Mouse (Mus musculus) CH12.LX (cell line): ENCODE results near the gene Fbxl18. TPM values are rescaled to one million over a fixed set of nuclear protein-coding genes. Genes with fewer than 3 reads are reported as not detected.

ENCODE experiments used
- DNase-seq: peaks from one replicate; pipeline ENCODE4 v3.0.0-alpha.2; 2013; ENCODE audit errors: extremely low read depth
- H3K27ac ChIP-seq: 2 replicates; pipeline ENCODE4 v1.5.1; 2012; ENCODE audit warnings: low read depth, mild to moderate bottlenecking, control low read depth, moderate library complexity; ENCODE audit not compliant: insufficient read depth
- H3K27me3 ChIP-seq: replicated peaks from 2 replicates; pipeline ENCODE3; 2012; ENCODE audit warnings: inconsistent platforms
- H3K36me3 ChIP-seq, 2 experiments: replicated peaks in 1 of 2; 2 replicates each; pipeline versions ENCODE3 to v1.6.1; 2012; ENCODE audit warnings: inconsistent platforms in 1 of 2, low read length in 1 of 2, mild to moderate bottlenecking in 1 of 2, mixed read lengths in 1 of 2, moderate library complexity in 1 of 2; ENCODE audit not compliant: control insufficient read depth in 1 of 2, insufficient read depth in 1 of 2
- H3K4me1 ChIP-seq, 2 experiments: 2 replicates each; pipeline ENCODE4 v1.6.1; 2012; ENCODE audit warnings: inconsistent platforms in 1 of 2, moderate library complexity in 1 of 2; ENCODE audit not compliant: insufficient read depth in 2 of 2, control insufficient read depth in 1 of 2
- H3K4me2 ChIP-seq: 2 replicates; pipeline ENCODE4 v1.6.1; 2012; ENCODE audit warnings: low read depth, mild to moderate bottlenecking, control low read depth; ENCODE audit not compliant: poor library complexity, insufficient read depth, severe bottlenecking
- H3K4me3 ChIP-seq, 3 experiments: fragments of 150-350 bp in 1 of 3; sonication (generic) in 1 of 3; replicated peaks in 1 of 3; 2 replicates each; pipeline versions ENCODE3 to v1.5.1; 2011 to 2012; ENCODE audit warnings: low read depth in 2 of 3, low read length in 2 of 3, mild to moderate bottlenecking in 2 of 3, moderate library complexity in 2 of 3, control low read depth in 1 of 3, improper control_type of control experiment in 1 of 3, inconsistent platforms in 1 of 3, mixed read lengths in 1 of 3; ENCODE audit not compliant: poor library complexity in 1 of 3
- H3K79me2 ChIP-seq: replicated peaks from 2 replicates; pipeline ENCODE4 v1.6.1; 2012; ENCODE audit warnings: mild to moderate bottlenecking, moderate library complexity; ENCODE audit not compliant: control insufficient read depth, poor library complexity, insufficient read depth, severe bottlenecking; ENCODE audit errors: extremely low read depth
- H3K9ac ChIP-seq: 2 replicates; pipeline ENCODE4 v1.6.1; 2012; ENCODE audit warnings: low read depth, mild to moderate bottlenecking, control low read depth, moderate library complexity; ENCODE audit not compliant: insufficient read depth
- H3K9me3 ChIP-seq: replicated peaks from 2 replicates; pipeline ENCODE3; 2012; ENCODE audit warnings: low read length, inconsistent platforms, mixed read lengths
- BHLHE40 ChIP-seq: IDR thresholded peaks from 2 replicates; pipeline ENCODE4 v1.6.1; 2011; ENCODE audit warnings: mild to moderate bottlenecking, low read depth, low read length, improper control_type of control experiment
- CHD2 ChIP-seq: IDR thresholded peaks from 2 replicates; pipeline ENCODE4 v1.6.1; 2011; ENCODE audit warnings: low read length, improper control_type of control experiment
- E2F4 ChIP-seq: IDR thresholded peaks from 2 replicates; pipeline ENCODE4 v1.6.1; 2011; ENCODE audit warnings: low read depth, low read length, improper control_type of control experiment; ENCODE audit not compliant: insufficient replicate concordance
- ETS1 ChIP-seq: conservative IDR thresholded peaks from 2 replicates; pipeline ENCODE4 v1.6.1; 2012; ENCODE audit warnings: low read depth, mild to moderate bottlenecking, inconsistent platforms, low read length, improper control_type of control experiment, moderate library complexity
- IRF4 ChIP-seq: IDR thresholded peaks from 2 replicates; pipeline ENCODE4 v1.6.1; 2014; ENCODE audit warnings: low read depth, mild to moderate bottlenecking, inconsistent platforms, low read length, improper control_type of control experiment
- JUN ChIP-seq: IDR thresholded peaks from 2 replicates; pipeline ENCODE4 v1.6.1; 2011; ENCODE audit warnings: low read depth, mild to moderate bottlenecking, low read length, improper control_type of control experiment, moderate library complexity; ENCODE audit not compliant: insufficient read depth
- MAX ChIP-seq: IDR thresholded peaks from 2 replicates; pipeline ENCODE4 v1.6.1; 2011; ENCODE audit warnings: low read length, improper control_type of control experiment
- MAZ ChIP-seq: IDR thresholded peaks from 2 replicates; pipeline ENCODE4 v1.6.1; 2012; ENCODE audit warnings: low read depth, mild to moderate bottlenecking, inconsistent platforms, low read length, improper control_type of control experiment, moderate library complexity
- MYC ChIP-seq: IDR thresholded peaks from 2 replicates; pipeline ENCODE4 v1.6.1; 2011; ENCODE audit warnings: low read depth, mild to moderate bottlenecking, improper control_type of control experiment, low read length
- NELFE ChIP-seq: IDR thresholded peaks from 2 replicates; pipeline ENCODE4 v1.6.1; 2011; ENCODE audit warnings: low read depth, low read length, improper control_type of control experiment
- NRF1 ChIP-seq: IDR thresholded peaks from 2 replicates; pipeline ENCODE4 v1.6.1; 2014; ENCODE audit warnings: low read depth, mild to moderate bottlenecking, inconsistent platforms, low read length, improper control_type of control experiment, moderate library complexity
- PAX5 ChIP-seq: IDR thresholded peaks from 2 replicates; pipeline ENCODE4 v1.6.1; 2012; ENCODE audit warnings: low read length, inconsistent platforms, mixed read lengths
- RCOR1 ChIP-seq: conservative IDR thresholded peaks from 2 replicates; pipeline ENCODE4 v1.6.1; 2012; ENCODE audit warnings: low read depth, mild to moderate bottlenecking, inconsistent platforms, low read length, improper control_type of control experiment
- SMC3 ChIP-seq: IDR thresholded peaks from 2 replicates; pipeline ENCODE4 v1.6.1; 2011; ENCODE audit warnings: low read depth, low read length, improper control_type of control experiment
- TBP ChIP-seq: conservative IDR thresholded peaks from 2 replicates; pipeline ENCODE4 v1.6.1; 2011; ENCODE audit warnings: low read depth, low read length, improper control_type of control experiment
- TCF12 ChIP-seq: IDR thresholded peaks from 2 replicates; pipeline ENCODE4 v1.6.1; 2014; ENCODE audit warnings: low read depth, mild to moderate bottlenecking, inconsistent platforms, low read length, improper control_type of control experiment
- USF1 ChIP-seq: IDR thresholded peaks from 2 replicates; pipeline ENCODE4 v1.6.1; 2014; ENCODE audit warnings: low read depth, mild to moderate bottlenecking, inconsistent platforms, low read length, improper control_type of control experiment
- USF2 ChIP-seq: conservative IDR thresholded peaks from 2 replicates; pipeline ENCODE4 v1.6.1; 2011; ENCODE audit warnings: low read depth, low read length, improper control_type of control experiment
- ZKSCAN1 ChIP-seq: IDR thresholded peaks from 2 replicates; pipeline ENCODE4 v1.6.1; 2012; ENCODE audit warnings: low read depth, inconsistent platforms, low read length, improper control_type of control experiment, borderline replicate concordance
- ZMIZ1 ChIP-seq: IDR thresholded peaks from 2 replicates; pipeline ENCODE4 v1.6.1; 2012; ENCODE audit warnings: low read depth, mild to moderate bottlenecking, inconsistent platforms, low read length, improper control_type of control experiment
- ZNF384 ChIP-seq: IDR thresholded peaks from 2 replicates; pipeline ENCODE4 v1.6.1; 2012; ENCODE audit warnings: low read depth, low read length, improper control_type of control experiment, inconsistent platforms
- dilution Hi-C: fragments of 300-500 bp; cut with MboI; formaldehyde crosslinking; loops from 2 replicates; pipeline ENCODE4 v1.14.3; 2020; ENCODE audit warnings: low sequenced_read_pairs; ENCODE audit not compliant: extremely low pct_unique_long_range_greater_than_20kb, extremely low pct_ligation_motif_present
- in situ Hi-C: fragments of 300-500 bp; cut with MboI; formaldehyde crosslinking; loops from 3 replicates; pipeline ENCODE4 v1.14.3; 2019; ENCODE audit warnings: low sequenced_read_pairs, low pct_ligation_motif_present, low pct_unique_long_range_greater_than_20kb, mixed read lengths
- polyA plus RNA-seq: library from polyadenylated mRNA; unstranded; fragments of >175 nt; gene quantifications from 2 replicates; pipeline ENCODE4 v1.2.1, GENCODE M21; 2012; ENCODE audit warnings: low read depth; ENCODE audit not compliant: insufficient read length
- total RNA-seq, 2 experiments: library from RNA; depleted of rRNA; stranded (reverse); fragments of 300-350 nt in 1 of 2; fragments of >200 nt in 1 of 2; gene quantifications; 2 replicates each; pipeline ENCODE4 v1.2.3; 2012 to 2014

The Fbxl18 gene
- total and polyA plus RNA-seq, 3 experiments, result 3.7 to 6.4 (median 5.5) TPM

DNA sequence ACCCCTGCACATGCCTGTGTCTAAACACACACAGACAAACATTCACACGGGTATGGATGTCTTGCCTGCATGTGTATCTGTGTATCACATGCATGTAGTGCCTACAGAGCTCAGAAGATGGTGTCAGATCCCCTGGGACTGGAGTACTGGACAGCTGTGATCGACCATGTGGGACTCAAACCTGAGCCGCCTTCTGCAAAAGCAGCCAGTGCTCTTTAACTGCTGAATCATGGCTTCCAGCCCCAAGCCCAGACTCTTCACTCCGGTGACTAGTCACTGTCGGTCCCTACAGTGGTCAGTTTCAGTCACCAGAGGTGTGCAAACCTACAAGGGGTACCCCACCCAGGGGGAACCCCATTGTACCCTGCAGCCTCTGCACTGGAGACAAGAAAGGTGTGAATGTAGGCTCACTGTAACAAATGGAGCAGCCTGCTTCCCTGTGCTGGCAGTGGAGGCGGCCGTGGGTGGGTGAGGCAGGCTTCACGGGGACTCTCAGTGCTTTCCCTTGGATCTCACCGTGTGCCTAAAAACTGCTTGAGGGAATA, 3.9 kb upstream of the Fbxl18 start:
- in situ Hi-C loops (no loop called here), dilution Hi-C loops (no loop called here)
- H3K9me3 ChIP-seq, result no peaks in the 10 kb centered on the region
- peaks cover 12% of the 10 kb centered on the region for H3K79me2 ChIP-seq
- H3K4me3 ChIP-seq, result no peak overlapping the region
- H3K9ac ChIP-seq, result no peak overlapping the region
- no peak for TF ChIP-seq RCOR1
- TF ChIP-seq IRF4, result no peak
- TF ChIP-seq PAX5, result no peak
- no peak for TF ChIP-seq E2F4
- TF ChIP-seq TCF12, result no peak
- TF ChIP-seq BHLHE40, result no peak
- TF ChIP-seq USF2, result no peak
- TF ChIP-seq ZNF384, result no peak
- no peak for TF ChIP-seq MAX
- H3K4me2 ChIP-seq, result no peak overlapping the region
- H3K27me3 ChIP-seq, result no peaks in the 10 kb centered on the region
- H3K4me1 ChIP-seq, result peaks cover 8 to 41% of the 10 kb centered on the region in 2 experiments
- peak; percentile 63 for DNase-seq
- H3K36me3 ChIP-seq, result peaks cover 39 to 55% of the 10 kb centered on the region in 2 experiments
- peak overlapping the region; percentile 34 for H3K27ac ChIP-seq

DNA sequence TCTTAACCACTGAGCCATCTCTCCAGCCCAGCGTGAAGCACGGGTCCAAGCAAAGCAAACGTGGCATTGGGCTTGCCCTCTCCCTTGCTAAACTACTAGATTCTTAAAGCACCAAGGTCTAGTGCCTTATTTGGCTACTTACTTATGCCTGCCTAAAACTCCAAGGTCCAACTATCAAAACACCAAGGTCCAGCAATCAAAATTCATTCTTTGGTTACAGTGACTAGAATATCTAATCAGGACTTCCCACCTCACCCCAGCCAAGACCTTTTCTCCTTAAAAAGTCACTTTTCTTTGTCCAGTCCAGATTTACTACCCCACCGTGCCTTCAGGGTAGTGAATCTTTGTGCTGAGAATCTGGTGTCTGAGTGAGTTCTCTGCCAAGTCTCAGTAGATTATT, 3.1 kb upstream of the Fbxl18 start:
- Histone ChIP-seq H3K27ac (no peak overlapping the region), H3K79me2 (peaks cover 6% of the 10 kb centered on the region), H3K9me3 (no peaks in the 10 kb centered on the region), H3K9ac (no peak overlapping the region), H3K4me3 (no peak overlapping the region), H3K4me1 (peaks cover 8 to 42% of the 10 kb centered on the region in 2 experiments), H3K27me3 (no peaks in the 10 kb centered on the region), H3K36me3 (peaks cover 33 to 49% of the 10 kb centered on the region in 2 experiments), H3K4me2 (no peak overlapping the region)
- no peak for TF ChIP-seq USF1
- no peak for TF ChIP-seq MAZ
- no peak for TF ChIP-seq ETS1
- TF ChIP-seq SMC3, result no peak
- TF ChIP-seq MYC, result no peak
- no peak for TF ChIP-seq CHD2
- no peak for TF ChIP-seq TBP
- no peak for TF ChIP-seq NELFE
- no peak for TF ChIP-seq MAX
- no peak for TF ChIP-seq NRF1
- TF ChIP-seq PAX5, result no peak
- no peak for TF ChIP-seq ZKSCAN1
- no peak for TF ChIP-seq ZMIZ1
- TF ChIP-seq JUN, result no peak
- dilution Hi-C loops (no loop called here), in situ Hi-C loops (no loop called here)
- DNase-seq, result no peak
